Mouse (Mus musculus): Measurements from ENCODE around the gene Med27. TPM values are rescaled to one million over a fixed set of nuclear protein-coding genes. Genes with fewer than 3 reads are reported as not detected.

Med27 gene
- total and polyA plus RNA-seq, 3 experiments: 32.1 to 36.2 (median 33.6) TPM

DNA sequence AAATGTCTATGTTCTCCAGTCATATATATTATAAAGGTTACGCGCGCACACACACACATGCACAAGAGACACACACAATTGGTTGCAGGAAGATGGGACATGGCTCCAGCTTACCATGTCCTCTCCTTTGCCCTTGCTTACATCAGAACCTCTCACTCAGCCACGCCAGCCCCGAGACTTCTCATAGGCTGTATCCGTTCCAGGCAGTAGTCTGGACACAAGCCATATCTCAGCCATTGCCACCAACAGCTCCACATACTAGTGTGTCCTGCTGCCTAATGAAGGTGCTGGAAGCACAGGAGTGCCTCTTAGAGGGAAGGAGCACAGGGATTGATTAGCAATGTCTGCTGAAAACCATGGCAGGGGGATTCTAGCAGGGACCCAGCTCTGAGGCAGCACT lies 211.9 kb downstream of the Med27 start:
- peaks cover 3 to 9% of the 10 kb centered on the region in 2 experiments; a peak in 3 of 4 replicates for H3K4me1 ChIP-seq (ENCODE audit: control insufficient read depth in 1 of 2, insufficient read depth in 2 of 2)
- dilution Hi-C loops (cut with MboI; ENCODE audit: extremely low pct_ligation_motif_present, extremely low pct_unique_long_range_greater_than_20kb, low sequenced_read_pairs): no loop called here
- H3K4me2 ChIP-seq (ENCODE audit: insufficient read depth, low read depth, poor library complexity, severe bottlenecking): no peak overlapping the region
- in situ Hi-C loops (cut with MboI; ENCODE audit: low pct_ligation_motif_present, low pct_unique_long_range_greater_than_20kb, low sequenced_read_pairs): no loop called here
- TF ChIP-seq ZMIZ1 (IDR thresholded peaks at IDR 0.05; ENCODE audit: low read depth, low read length): no peak
- no peak for TF ChIP-seq ZKSCAN1 (IDR thresholded peaks at IDR 0.05; ENCODE audit: borderline replicate concordance, low read depth, low read length)
- TF ChIP-seq HCFC1 (IDR thresholded peaks at IDR 0.05; ENCODE audit: low read depth, low read length): no peak
- no peak for TF ChIP-seq RCOR1 (conservative IDR thresholded peaks at IDR 0.05; ENCODE audit: low read depth, low read length)
- no peak for TF ChIP-seq MYC (IDR thresholded peaks at IDR 0.05; ENCODE audit: low read depth, low read length)
- TF ChIP-seq NELFE (IDR thresholded peaks at IDR 0.05; ENCODE audit: low read depth, low read length): no peak
- no peak for TF ChIP-seq POLR2A (IDR thresholded peaks at IDR 0.05; ENCODE audit: low read depth, low read length)
- TF ChIP-seq MXI1 (IDR thresholded peaks at IDR 0.05; ENCODE audit: low read depth, low read length): no peak
- TF ChIP-seq CTCF (conservative IDR thresholded peaks at IDR 0.05 in 1 of 2, IDR thresholded peaks at IDR 0.05 in 1 of 2; ENCODE audit: low read depth in 2 of 2, low read length in 2 of 2): no peak
- no peak for TF ChIP-seq TCF12 (IDR thresholded peaks at IDR 0.05; ENCODE audit: low read depth, low read length)
- no peak for TF ChIP-seq PAX5 (IDR thresholded peaks at IDR 0.05; ENCODE audit: low read length)
- TF ChIP-seq KAT2A (IDR thresholded peaks at IDR 0.05; ENCODE audit: insufficient replicate concordance, low read length): no peak
- TF ChIP-seq SMC3 (IDR thresholded peaks at IDR 0.05; ENCODE audit: low read depth, low read length): no peak
- no peak for TF ChIP-seq SIN3A (IDR thresholded peaks at IDR 0.05; ENCODE audit: low read length)
- TF ChIP-seq E2F4 (IDR thresholded peaks at IDR 0.05; ENCODE audit: insufficient replicate concordance, low read depth, low read length): no peak
- TF ChIP-seq RAD21 (IDR thresholded peaks at IDR 0.05; ENCODE audit: low read depth, low read length): no peak
- no peaks in the 10 kb centered on the region for H3K79me2 ChIP-seq (replicated peaks; ENCODE audit: control insufficient read depth, extremely low read depth, insufficient read depth, poor library complexity, severe bottlenecking)
- H3K9me3 ChIP-seq (replicated peaks; ENCODE audit: low read length): peaks cover 8% of the 10 kb centered on the region
- no peak overlapping the region for H3K4me3 ChIP-seq (replicated peaks in 1 of 3; ENCODE audit: low read depth in 2 of 3, low read length in 2 of 3, poor library complexity in 1 of 3)
- no peak overlapping the region for H3K9ac ChIP-seq (ENCODE audit: insufficient read depth, low read depth)
- peaks cover 35% of the 10 kb centered on the region for H3K27me3 ChIP-seq (replicated peaks)
- H3K27ac ChIP-seq (ENCODE audit: insufficient read depth, low read depth): no peak overlapping the region
- no peaks in the 10 kb centered on the region for H3K36me3 ChIP-seq (replicated peaks in 1 of 2; ENCODE audit: control insufficient read depth in 1 of 2, insufficient read depth in 1 of 2, low read length in 1 of 2)
- no peak for DNase-seq (ENCODE audit: extremely low read depth)

- dilution Hi-C loops (cut with MboI; ENCODE audit: extremely low pct_ligation_motif_present, extremely low pct_unique_long_range_greater_than_20kb, low sequenced_read_pairs): no loop called here
- in situ Hi-C loops (cut with MboI; ENCODE audit: low pct_ligation_motif_present, low pct_unique_long_range_greater_than_20kb, low sequenced_read_pairs): no loop called here
- no peaks in the 10 kb centered on the region for H3K36me3 ChIP-seq (replicated peaks in 1 of 2; ENCODE audit: control insufficient read depth in 1 of 2, insufficient read depth in 1 of 2, low read length in 1 of 2)
Measured at GRCm38 (mm10) chr2:29559955-29560354, 213.3 kb downstream of the Med27 start.

More at GRCm38 (mm10) chr2:29559955-29560354, 213.3 kb downstream of the Med27 start:
- Histone ChIP-seq H3K27ac (ENCODE audit: insufficient read depth, low read depth) (no peak overlapping the region), H3K27me3 (replicated peaks) (peaks cover 46% of the 10 kb centered on the region), H3K9ac (ENCODE audit: insufficient read depth, low read depth) (no peak overlapping the region), H3K79me2 (replicated peaks; ENCODE audit: control insufficient read depth, extremely low read depth, insufficient read depth, poor library complexity, severe bottlenecking) (no peaks in the 10 kb centered on the region), H3K4me1 (ENCODE audit: control insufficient read depth in 1 of 2, insufficient read depth in 2 of 2) (no peaks in the 10 kb centered on the region), H3K4me2 (ENCODE audit: insufficient read depth, low read depth, poor library complexity, severe bottlenecking) (no peak overlapping the region), H3K4me3 (replicated peaks in 1 of 3; ENCODE audit: low read depth in 2 of 3, low read length in 2 of 3, poor library complexity in 1 of 3) (no peak overlapping the region), H3K9me3 (replicated peaks; ENCODE audit: low read length) (peaks cover 8% of the 10 kb centered on the region)
- no peak for DNase-seq (ENCODE audit: extremely low read depth)
- TF ChIP-seq MAFK (IDR thresholded peaks at IDR 0.05; ENCODE audit: insufficient replicate concordance, low read length): no peak
- no peak for TF ChIP-seq TCF12 (IDR thresholded peaks at IDR 0.05; ENCODE audit: low read depth, low read length)

All from CH12.LX (cell line).